Mouse (Mus musculus): ENCODE measurements around the gene Nudt2.

The Nudt2 gene

GRCm38 (mm10) chr4:41480254-41480653 is 15.3 kb downstream of the Nudt2 start:
- peaks cover 15% of the 10 kb centered on the region; the same call in 1 of the 2 replicates for H3K4me1 ChIP-seq (replicated peaks; ENCODE audit: low read depth, low read length)
- H3K27me3 ChIP-seq (ENCODE audit: insufficient read depth, low read length) = no peaks in the 10 kb centered on the region
- peaks cover 49% of the 10 kb centered on the region for H3K36me3 ChIP-seq (ENCODE audit: insufficient read depth, low read length)
- no peak overlapping the region for H3K4me3 ChIP-seq (replicated peaks; ENCODE audit: low read length)
- no peak for TF ChIP-seq CTCF (conservative IDR thresholded peaks at IDR 0.05; ENCODE audit: low read length)
- TF ChIP-seq NANOG (IDR thresholded peaks at IDR 0.05; ENCODE audit: borderline replicate concordance, low read length) = no peak
- no peaks in the 10 kb centered on the region for H3K9me3 ChIP-seq (ENCODE audit: low read length)

- H3K4me3 ChIP-seq (replicated peaks; ENCODE audit: low read length) = no peak overlapping the region
- H3K27me3 ChIP-seq (ENCODE audit: insufficient read depth, low read length) = peaks cover 4% of the 10 kb centered on the region
- H3K36me3 ChIP-seq (ENCODE audit: insufficient read depth, low read length) = peaks cover 49% of the 10 kb centered on the region
- TF ChIP-seq CTCF (conservative IDR thresholded peaks at IDR 0.05; ENCODE audit: low read length) = no peak
- TF ChIP-seq POU5F1 (IDR thresholded peaks at IDR 0.05; ENCODE audit: borderline replicate concordance, low read length) = no peak
- H3K9me3 ChIP-seq (ENCODE audit: low read length) = no peaks in the 10 kb centered on the region
- peaks cover 15% of the 10 kb centered on the region; the same call in 1 of the 2 replicates for H3K4me1 ChIP-seq (replicated peaks; ENCODE audit: low read depth, low read length)
Measured at GRCm38 (mm10) chr4:41481601-41482017, 16.7 kb downstream of the Nudt2 start.

- H3K36me3 ChIP-seq (ENCODE audit: insufficient read depth, low read length) = peaks cover 24% of the 10 kb centered on the region
- TF ChIP-seq NANOG (IDR thresholded peaks at IDR 0.05; ENCODE audit: borderline replicate concordance, low read length) (no peak), POU5F1 (IDR thresholded peaks at IDR 0.05; ENCODE audit: borderline replicate concordance, low read length) (no peak), CTCF (conservative IDR thresholded peaks at IDR 0.05; ENCODE audit: low read length) (no peak)
Measured at GRCm38 (mm10) chr4:41492951-41493350, 28.0 kb downstream of the Nudt2 start.

GRCm38 (mm10) chr4:41493464-41494116 is 28.6 kb downstream of the Nudt2 start:
- Histone ChIP-seq H3K36me3 (ENCODE audit: insufficient read depth, low read length) (peaks cover 24% of the 10 kb centered on the region), H3K27me3 (ENCODE audit: insufficient read depth, low read length) (peaks cover 56% of the 10 kb centered on the region), H3K4me3 (replicated peaks; ENCODE audit: low read length) (no peak overlapping the region), H3K4me1 (replicated peaks; ENCODE audit: low read depth, low read length) (peaks cover 26% of the 10 kb centered on the region), H3K9me3 (ENCODE audit: low read length) (no peaks in the 10 kb centered on the region)
- no peak for TF ChIP-seq NANOG (IDR thresholded peaks at IDR 0.05; ENCODE audit: borderline replicate concordance, low read length)
- TF ChIP-seq CTCF (conservative IDR thresholded peaks at IDR 0.05; ENCODE audit: low read length) = no peak
- TF ChIP-seq POU5F1 (IDR thresholded peaks at IDR 0.05; ENCODE audit: borderline replicate concordance, low read length) = no peak

More at GRCm38 (mm10) chr4:41492951-41493350, 28.0 kb downstream of the Nudt2 start:
- H3K9me3 ChIP-seq (ENCODE audit: low read length) = no peaks in the 10 kb centered on the region
- H3K4me3 ChIP-seq (replicated peaks; ENCODE audit: low read length) = no peak overlapping the region
- H3K27me3 ChIP-seq (ENCODE audit: insufficient read depth, low read length) = peaks cover 53% of the 10 kb centered on the region
- peaks cover 23% of the 10 kb centered on the region for H3K4me1 ChIP-seq (replicated peaks; ENCODE audit: low read depth, low read length)

- Histone ChIP-seq H3K36me3 (ENCODE audit: insufficient read depth, low read length) (peaks cover 24% of the 10 kb centered on the region), H3K4me3 (replicated peaks; ENCODE audit: low read length) (no peak overlapping the region), H3K4me1 (replicated peaks; ENCODE audit: low read depth, low read length) (peaks cover 34% of the 10 kb centered on the region), H3K9me3 (ENCODE audit: low read length) (no peaks in the 10 kb centered on the region), H3K27me3 (ENCODE audit: insufficient read depth, low read length) (peaks cover 60% of the 10 kb centered on the region)
- TF ChIP-seq POU5F1 (IDR thresholded peaks at IDR 0.05; ENCODE audit: borderline replicate concordance, low read length) (no peak), NANOG (IDR thresholded peaks at IDR 0.05; ENCODE audit: borderline replicate concordance, low read length) (no peak), CTCF (conservative IDR thresholded peaks at IDR 0.05; ENCODE audit: low read length) (no peak)
Measured at GRCm38 (mm10) chr4:41494378-41494777, 29.4 kb downstream of the Nudt2 start.

GRCm38 (mm10) chr4:41495076-41495475 is 30.1 kb downstream of the Nudt2 start:
- H3K4me1 ChIP-seq (replicated peaks; ENCODE audit: low read depth, low read length) = peaks cover 41% of the 10 kb centered on the region
- H3K4me3 ChIP-seq (replicated peaks; ENCODE audit: low read length) = no peak overlapping the region
- no peaks in the 10 kb centered on the region for H3K9me3 ChIP-seq (ENCODE audit: low read length)
- H3K36me3 ChIP-seq (ENCODE audit: insufficient read depth, low read length) = peaks cover 24% of the 10 kb centered on the region
- TF ChIP-seq NANOG (IDR thresholded peaks at IDR 0.05; ENCODE audit: borderline replicate concordance, low read length) (no peak), POU5F1 (IDR thresholded peaks at IDR 0.05; ENCODE audit: borderline replicate concordance, low read length) (no peak), CTCF (conservative IDR thresholded peaks at IDR 0.05; ENCODE audit: low read length) (no peak)
- peaks cover 67% of the 10 kb centered on the region for H3K27me3 ChIP-seq (ENCODE audit: insufficient read depth, low read length)

- no peak for TF ChIP-seq CTCF (conservative IDR thresholded peaks at IDR 0.05; ENCODE audit: low read length)
- no peak for TF ChIP-seq NANOG (IDR thresholded peaks at IDR 0.05; ENCODE audit: borderline replicate concordance, low read length)
- no peak for TF ChIP-seq POU5F1 (IDR thresholded peaks at IDR 0.05; ENCODE audit: borderline replicate concordance, low read length)
- H3K36me3 ChIP-seq (ENCODE audit: insufficient read depth, low read length) = peaks cover 24% of the 10 kb centered on the region
- H3K4me3 ChIP-seq (replicated peaks; ENCODE audit: low read length) = no peak overlapping the region
- H3K9me3 ChIP-seq (ENCODE audit: low read length) = no peaks in the 10 kb centered on the region
- peaks cover 42% of the 10 kb centered on the region for H3K4me1 ChIP-seq (replicated peaks; ENCODE audit: low read depth, low read length)
- H3K27me3 ChIP-seq (ENCODE audit: insufficient read depth, low read length) = peaks cover 75% of the 10 kb centered on the region
Measured at GRCm38 (mm10) chr4:41495850-41496249, 30.9 kb downstream of the Nudt2 start.

GRCm38 (mm10) chr4:41497046-41497445 is 32.1 kb downstream of the Nudt2 start:
- Histone ChIP-seq H3K4me3 (replicated peaks; ENCODE audit: low read length) (no peak overlapping the region), H3K9me3 (ENCODE audit: low read length) (no peaks in the 10 kb centered on the region), H3K27me3 (ENCODE audit: insufficient read depth, low read length) (peaks cover 87% of the 10 kb centered on the region), H3K36me3 (ENCODE audit: insufficient read depth, low read length) (peaks cover 24% of the 10 kb centered on the region), H3K4me1 (replicated peaks; ENCODE audit: low read depth, low read length) (peaks cover 52% of the 10 kb centered on the region)
- TF ChIP-seq CTCF (conservative IDR thresholded peaks at IDR 0.05; ENCODE audit: low read length) (no peak), POU5F1 (IDR thresholded peaks at IDR 0.05; ENCODE audit: borderline replicate concordance, low read length) (no peak), NANOG (IDR thresholded peaks at IDR 0.05; ENCODE audit: borderline replicate concordance, low read length) (no peak)

GRCm38 (mm10) chr4:41497579-41497978 is 32.6 kb downstream of the Nudt2 start:
- Histone ChIP-seq H3K9me3 (ENCODE audit: low read length) (no peaks in the 10 kb centered on the region), H3K27me3 (ENCODE audit: insufficient read depth, low read length) (peaks cover 90% of the 10 kb centered on the region), H3K4me1 (replicated peaks; ENCODE audit: low read depth, low read length) (peaks cover 57% of the 10 kb centered on the region), H3K36me3 (ENCODE audit: insufficient read depth, low read length) (peaks cover 24% of the 10 kb centered on the region), H3K4me3 (replicated peaks; ENCODE audit: low read length) (peak overlapping the region; percentile 71)
- no peak for TF ChIP-seq NANOG (IDR thresholded peaks at IDR 0.05; ENCODE audit: borderline replicate concordance, low read length)
- TF ChIP-seq POU5F1 (IDR thresholded peaks at IDR 0.05; ENCODE audit: borderline replicate concordance, low read length) = no peak
- TF ChIP-seq CTCF (conservative IDR thresholded peaks at IDR 0.05; ENCODE audit: low read length) = peak; percentile 13; the same call in 1 of the 2 replicates
